Mouse (Mus musculus) heart, postnatal 0 days (tissue): ENCODE measurements at regions not wholly inside any gene's neighbourhood (a gene's known extent, or its start where the extent isn't known, plus 50 kb on each side); places are given as distances from the start of the nearest gene placed in this dataset.

ENCODE experiments used
- ATAC-seq: fragments of 200-750 bp; cut with Nextera tagmentation; 2 replicates; pipeline ENCODE4 v1.8.0; 2017; ENCODE audit warnings: low read depth, moderate number of reproducible peaks, moderate library complexity; ENCODE audit not compliant: insufficient read depth
- DNase-seq: peaks from one replicate; pipeline ENCODE4 v3.0.0-alpha.2; 2016; ENCODE audit warnings: low spot score
- H3K27ac ChIP-seq: fragments of 300-500 bp; sonication (generic); 2 replicates; pipeline ENCODE4 v1.5.1; 2014; ENCODE audit warnings: low read depth, mild to moderate bottlenecking
- H3K27me3 ChIP-seq: fragments of 300-500 bp; sonication (generic); 2 replicates; pipeline ENCODE4 v1.6.1; 2014; ENCODE audit warnings: low read length, mixed read lengths; ENCODE audit not compliant: control insufficient read depth, insufficient read depth
- H3K36me3 ChIP-seq: fragments of 300-500 bp; sonication (generic); replicated peaks from 2 replicates; pipeline ENCODE4 v1.6.1; 2014; ENCODE audit warnings: low read length, mixed read lengths; ENCODE audit not compliant: control insufficient read depth, insufficient read depth
- H3K4me1 ChIP-seq: fragments of 300-500 bp; sonication (generic); 2 replicates; pipeline ENCODE4 v1.6.1; 2014; ENCODE audit warnings: antibody characterized with exemption; ENCODE audit not compliant: control insufficient read depth, insufficient read depth
- H3K4me2 ChIP-seq: fragments of 300-500 bp; sonication (generic); 2 replicates; pipeline ENCODE4 v1.6.1; 2014; ENCODE audit warnings: low read depth, mild to moderate bottlenecking, low read length, moderate library complexity
- H3K4me3 ChIP-seq: fragments of 300-500 bp; sonication (generic); 2 replicates; pipeline ENCODE4 v1.5.1; 2014; ENCODE audit warnings: low read depth, low read length
- H3K9ac ChIP-seq: fragments of 300-500 bp; sonication (generic); replicated peaks from 2 replicates; pipeline ENCODE4 v1.6.1; 2014; ENCODE audit warnings: low read depth, low read length, mixed read lengths
- H3K9me3 ChIP-seq: fragments of 300-500 bp; sonication (generic); replicated peaks from 2 replicates; pipeline ENCODE4 v1.6.1; 2016; ENCODE audit warnings: low read length; ENCODE audit not compliant: control insufficient read depth
- CTCF ChIP-seq: IDR thresholded peaks from 2 replicates; pipeline ENCODE4 v1.5.1; 2016; ENCODE audit warnings: antibody characterized with exemption, control low read depth, low read depth
- EP300 ChIP-seq: IDR thresholded peaks from 2 replicates; pipeline ENCODE4 v1.6.1; 2016; ENCODE audit warnings: antibody characterized with exemption, low read depth
- WGBS: fragments of 180-500 bp; shearing (Covaris S2); extraction: QIAGEN DNeasy Blood & Tissue Kit; methylation state at CpG from one replicate; pipeline ENCODE4 v1.1.7; 2014; 5-methylcytosine and 5-hydroxymethylcytosine counted together

DNA sequence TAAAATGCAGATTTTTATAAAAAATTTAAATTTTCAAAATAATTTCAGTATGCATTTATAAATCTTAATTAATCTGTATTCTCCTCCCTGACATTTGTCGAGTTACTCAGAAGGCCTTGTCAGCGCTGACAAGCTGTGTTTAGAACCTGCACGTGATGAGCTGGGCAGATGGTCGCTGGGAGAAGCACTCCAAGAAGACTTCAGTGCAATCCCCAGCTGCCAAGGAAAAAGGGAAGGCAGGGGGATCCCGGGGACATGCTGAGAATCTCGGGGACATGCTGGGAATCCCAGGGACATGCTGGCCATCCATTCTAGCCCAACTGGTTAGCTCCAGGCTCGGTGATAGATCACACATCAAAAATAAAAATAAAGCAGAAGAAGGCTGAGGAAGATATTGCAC lies 172.9 kb downstream of the Hlx start:
- H3K36me3 ChIP-seq: no peaks in the 10 kb centered on the region
- WGBS: 59% methylated on average over 7 of the region's 7 CpGs
- no peaks in the 10 kb centered on the region for H3K9me3 ChIP-seq
- H3K4me1 ChIP-seq: no peaks in the 10 kb centered on the region
- H3K27ac ChIP-seq: no peak overlapping the region
- DNase-seq (no peak), ATAC-seq (no peak)
- no peak for TF ChIP-seq CTCF
- no peak for TF ChIP-seq EP300
- no peaks in the 10 kb centered on the region for H3K27me3 ChIP-seq
- no peak overlapping the region for H3K4me3 ChIP-seq
- H3K4me2 ChIP-seq: no peak overlapping the region
- no peak overlapping the region for H3K9ac ChIP-seq

DNA sequence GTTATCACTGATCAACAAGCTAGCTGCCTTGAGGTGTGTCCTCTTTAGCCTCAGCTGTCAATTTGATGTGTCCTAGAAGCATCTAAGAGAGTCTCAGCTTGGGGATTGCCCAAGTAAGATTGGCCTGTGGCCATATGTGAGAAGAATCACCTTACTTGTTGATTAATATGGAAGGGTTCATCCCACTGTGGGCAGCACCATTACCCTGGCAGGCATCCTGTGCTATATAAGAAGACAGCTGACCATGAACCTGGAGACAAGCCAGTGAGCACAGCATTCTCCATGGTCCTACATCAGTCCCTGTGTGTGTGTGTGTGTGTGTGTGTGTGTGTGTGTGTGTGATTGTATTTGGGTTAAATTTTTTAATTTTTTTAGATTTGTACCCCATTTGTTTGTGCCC lies 178.6 kb downstream of the Hlx start:
- Histone ChIP-seq H3K4me1 (no peaks in the 10 kb centered on the region), H3K36me3 (no peaks in the 10 kb centered on the region), H3K4me2 (no peak overlapping the region), H3K27me3 (no peaks in the 10 kb centered on the region), H3K27ac (no peak overlapping the region), H3K4me3 (no peak overlapping the region), H3K9ac (no peak overlapping the region), H3K9me3 (no peaks in the 10 kb centered on the region)
- TF ChIP-seq CTCF (no peak), EP300 (no peak)
- no peak for ATAC-seq
- no peak for DNase-seq

DNA sequence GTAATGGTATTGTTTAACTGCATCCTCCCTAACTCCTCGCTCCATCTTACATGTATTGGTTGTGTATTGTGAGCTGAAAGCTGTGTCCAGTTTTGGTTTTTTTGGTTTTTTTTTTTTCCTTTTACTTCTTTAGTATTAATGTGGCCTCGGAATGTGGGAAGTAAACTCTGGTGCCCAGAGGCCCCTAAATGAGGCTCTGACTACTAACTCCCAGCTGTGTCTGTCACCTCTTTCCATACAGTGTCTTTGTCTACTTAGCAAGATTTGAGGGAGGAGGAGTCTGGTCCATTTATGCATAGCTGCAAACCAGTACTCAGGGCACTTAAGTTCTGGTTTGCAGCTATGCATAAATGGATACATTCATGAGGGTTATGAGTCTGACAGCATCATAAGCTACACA lies 181.9 kb downstream of the Hlx start:
- H3K4me1 ChIP-seq: no peaks in the 10 kb centered on the region
- no peaks in the 10 kb centered on the region for H3K9me3 ChIP-seq
- WGBS: 82% methylated on average over 2 of the region's 2 CpGs
- H3K4me3 ChIP-seq: no peak overlapping the region
- ATAC-seq: no peak
- TF ChIP-seq EP300 (no peak), CTCF (no peak)
- DNase-seq: no peak
- no peaks in the 10 kb centered on the region for H3K27me3 ChIP-seq
- H3K36me3 ChIP-seq: no peaks in the 10 kb centered on the region
- no peak overlapping the region for H3K4me2 ChIP-seq
- H3K9ac ChIP-seq: no peak overlapping the region
- no peak overlapping the region for H3K27ac ChIP-seq

DNA sequence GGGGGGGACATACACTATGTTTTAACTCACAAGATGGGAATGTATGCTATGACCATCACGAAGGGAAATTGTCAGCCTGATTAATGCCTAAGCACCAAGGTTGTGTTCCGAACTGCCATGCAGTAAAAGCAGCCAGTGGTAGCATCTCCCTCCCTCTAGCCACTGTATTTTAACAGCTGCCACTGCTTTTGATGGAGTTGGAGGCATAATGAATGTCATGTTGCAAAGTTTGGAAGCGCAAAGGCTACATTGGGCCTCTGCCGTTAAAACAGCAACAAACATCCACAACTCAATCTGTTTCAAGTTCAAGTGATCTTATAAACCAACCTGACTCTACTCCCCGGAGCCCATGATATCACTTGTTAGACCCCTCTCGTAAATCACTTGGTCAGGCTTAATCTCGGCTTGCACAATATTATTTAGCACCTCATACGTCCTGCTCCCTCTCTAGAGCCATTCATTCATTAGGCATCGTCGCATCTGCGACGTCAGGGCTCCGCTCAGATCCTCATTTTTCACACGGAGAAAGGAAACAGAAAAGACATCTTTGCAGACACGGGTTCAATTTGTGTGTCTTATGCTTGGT lies 184.7 kb downstream of the Hlx start:
- ATAC-seq (no peak), DNase-seq (no peak)
- no peak overlapping the region for H3K4me2 ChIP-seq
- H3K9me3 ChIP-seq: no peaks in the 10 kb centered on the region
- H3K27me3 ChIP-seq: no peaks in the 10 kb centered on the region
- H3K36me3 ChIP-seq: no peaks in the 10 kb centered on the region
- no peak overlapping the region for H3K27ac ChIP-seq
- WGBS: 75% methylated on average over 15 of the region's 15 CpGs
- TF ChIP-seq EP300 (no peak), CTCF (no peak)
- H3K9ac ChIP-seq: no peak overlapping the region
- H3K4me1 ChIP-seq: no peaks in the 10 kb centered on the region
- H3K4me3 ChIP-seq: no peak overlapping the region

DNA sequence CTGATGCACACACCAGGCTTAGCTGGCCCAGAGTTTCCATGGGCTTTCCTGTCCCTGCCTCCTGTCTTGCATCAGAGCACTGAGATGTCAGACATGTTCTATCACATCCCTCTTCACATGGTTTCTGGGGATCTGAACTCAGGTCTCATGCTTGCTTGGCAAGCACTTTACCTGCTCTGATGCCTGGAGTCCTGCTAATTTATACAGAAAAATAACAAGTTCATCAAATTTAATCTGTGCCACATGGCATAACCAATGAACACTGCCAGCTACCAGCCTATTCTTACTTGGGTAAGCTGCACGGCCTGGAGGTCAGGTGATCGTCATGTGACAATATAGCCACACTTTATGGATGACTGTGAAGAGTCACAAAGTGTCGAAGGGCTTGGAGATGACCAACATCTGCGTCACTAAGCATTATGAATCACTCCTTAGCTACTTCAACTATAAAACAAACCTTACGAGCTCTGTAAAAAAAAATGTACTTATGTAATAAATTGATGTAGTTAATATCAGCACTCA lies 186.2 kb downstream of the Hlx start:
- DNase-seq (no peak), ATAC-seq (no peak)
- H3K9ac ChIP-seq: no peak overlapping the region
- H3K4me1 ChIP-seq: no peaks in the 10 kb centered on the region
- 75% methylated on average over 5 of the region's 5 CpGs for WGBS
- no peaks in the 10 kb centered on the region for H3K27me3 ChIP-seq
- H3K36me3 ChIP-seq: no peaks in the 10 kb centered on the region
- no peaks in the 10 kb centered on the region for H3K9me3 ChIP-seq
- TF ChIP-seq CTCF (no peak), EP300 (no peak)
- no peak overlapping the region for H3K4me3 ChIP-seq
- no peak overlapping the region for H3K4me2 ChIP-seq
- no peak overlapping the region for H3K27ac ChIP-seq

DNA sequence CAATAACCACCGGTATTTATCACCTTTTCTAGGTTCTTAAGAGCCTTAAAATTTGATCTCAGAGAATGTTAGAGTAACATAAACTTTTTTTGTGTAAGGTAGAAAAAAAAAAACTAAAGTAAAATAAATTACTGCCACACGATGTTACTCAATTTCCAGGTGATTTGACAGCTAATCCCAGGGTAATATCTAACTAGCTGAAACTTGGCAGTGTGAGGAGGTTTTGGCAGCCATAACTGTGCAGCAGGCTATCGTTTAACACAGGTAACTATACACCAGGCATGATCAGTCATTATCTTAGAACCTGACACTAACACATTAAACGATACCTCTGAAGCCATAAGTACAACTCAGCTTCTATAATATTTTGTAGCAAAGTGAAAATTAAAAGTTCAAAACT lies 187.3 kb downstream of the Hlx start:
- ATAC-seq (no peak), DNase-seq (no peak)
- H3K9ac ChIP-seq: no peak overlapping the region
- H3K36me3 ChIP-seq: no peaks in the 10 kb centered on the region
- 70% methylated on average over 4 of the region's 4 CpGs for WGBS
- no peak overlapping the region for H3K4me2 ChIP-seq
- no peak overlapping the region for H3K4me3 ChIP-seq
- H3K27ac ChIP-seq: no peak overlapping the region
- TF ChIP-seq CTCF (no peak), EP300 (no peak)
- H3K9me3 ChIP-seq: no peaks in the 10 kb centered on the region
- no peaks in the 10 kb centered on the region for H3K4me1 ChIP-seq
- H3K27me3 ChIP-seq: no peaks in the 10 kb centered on the region
